Comparison of ENCODE assay signal across 13 mouse cellular contexts in genomic region chr3:98106115-98106514, GRCm38 (mm10). TPM values are rescaled to one million over a fixed set of nuclear protein-coding genes. Genes with fewer than 3 reads are reported as not detected.
DNase-seq lines count a peak whose midpoint lies in the region; ATAC-seq lines count a peak whose summit lies in the region.
"Had no signal": no experiment of that assay in that cellular context is flagged by ENCODE, and none has a peak within 500 bp of the region (broad histone marks: within the 10 kb centered on the region; RNA-seq: fewer than 3 reads in every experiment).

No protein-coding gene starts in this region.

- peaks cover 98% of the 10 kb centered on the region for H3K36me3 ChIP-seq in kidney, embryonic 15.5 days
- H3K36me3 ChIP-seq in embryonic facial prominence, embryonic 15.5 days = peaks cover 77% of the 10 kb centered on the region
- H3K36me3 ChIP-seq in hindbrain, embryonic 14.5 days (replicated peaks; ENCODE audit: control insufficient read depth, insufficient read depth) = peaks cover 18% of the 10 kb centered on the region
- no peaks in the 10 kb centered on the region; the same call in 1 of the 2 replicates for H3K36me3 ChIP-seq in midbrain, embryonic 15.5 days (replicated peaks)

- no peak overlapping the region for H3K4me3 ChIP-seq in kidney, embryonic 15.5 days (replicated peaks)
- no peak overlapping the region for H3K4me3 ChIP-seq in embryonic facial prominence, embryonic 15.5 days (replicated peaks)
- no peak overlapping the region for H3K4me3 ChIP-seq in hindbrain, embryonic 14.5 days (replicated peaks; ENCODE audit: low read length)
- H3K4me3 ChIP-seq in midbrain, embryonic 15.5 days = no peak overlapping the region

- no peak for DNase-seq in kidney, adult 18-20 months
- DNase-seq in hindbrain, embryonic 14.5 days (ENCODE audit: low spot score) = no peak
- DNase-seq in ovary, adult 18-20 months (ENCODE audit: low spot score) = no peak
- DNase-seq in adrenal gland, postnatal 25 days = no peak
- DNase-seq: embryo, embryonic 11 days; thymus, postnatal 25 days had no signal

- H3K4me1 ChIP-seq in kidney, embryonic 15.5 days = peaks cover 22% of the 10 kb centered on the region
- peaks cover 49% of the 10 kb centered on the region for H3K4me1 ChIP-seq in embryonic facial prominence, embryonic 15.5 days
- H3K4me1 ChIP-seq in hindbrain, embryonic 14.5 days (replicated peaks; ENCODE audit: control insufficient read depth, insufficient read depth, low read length) = peaks cover 22% of the 10 kb centered on the region
- H3K4me1 ChIP-seq in midbrain, embryonic 15.5 days = peaks cover 31% of the 10 kb centered on the region

- WGBS in kidney, embryonic 15.5 days = 64% methylated on average over 4 of the region's 4 CpGs
- 57% methylated on average over 4 of the region's 4 CpGs for WGBS in embryonic facial prominence, embryonic 15.5 days
- 66% methylated on average over 4 of the region's 4 CpGs for WGBS in hindbrain, embryonic 14.5 days
- WGBS in midbrain, embryonic 15.5 days = 70% methylated on average over 4 of the region's 4 CpGs

- H3K4me2 ChIP-seq in kidney, embryonic 15.5 days = no peak overlapping the region
- H3K4me2 ChIP-seq in embryonic facial prominence, embryonic 15.5 days (replicated peaks) = no peak overlapping the region
- H3K4me2 ChIP-seq in hindbrain, embryonic 14.5 days (replicated peaks) = no peak overlapping the region
- no peak overlapping the region for H3K4me2 ChIP-seq in midbrain, embryonic 15.5 days

- no peaks in the 10 kb centered on the region for H3K27me3 ChIP-seq in kidney, embryonic 15.5 days
- no peaks in the 10 kb centered on the region for H3K27me3 ChIP-seq in embryonic facial prominence, embryonic 15.5 days
- H3K27me3 ChIP-seq in hindbrain, embryonic 14.5 days (ENCODE audit: control insufficient read depth, insufficient read depth, low read length) = no peaks in the 10 kb centered on the region
- H3K27me3 ChIP-seq in midbrain, embryonic 15.5 days (replicated peaks) = no peaks in the 10 kb centered on the region

- H3K27ac ChIP-seq in kidney, embryonic 15.5 days = peak overlapping the region; percentile 63
- peak overlapping the region; percentile 35; the same call in 1 of the 2 replicates for H3K27ac ChIP-seq in embryonic facial prominence, embryonic 15.5 days (replicated peaks)
- H3K27ac ChIP-seq in hindbrain, embryonic 14.5 days = peak overlapping the region; percentile 62
- H3K27ac ChIP-seq in midbrain, embryonic 15.5 days = peak overlapping the region; percentile 51
- H3K27ac ChIP-seq: liver, embryonic 14.5 days had no signal

- no peak for ATAC-seq in kidney, embryonic 15.5 days (replicated peaks; ENCODE audit: low FRiP score)
- no peak for ATAC-seq in embryonic facial prominence, embryonic 15.5 days (ENCODE audit: insufficient number of reproducible peaks, low FRiP score, low TSS enrichment, low read depth)
- ATAC-seq in hindbrain, embryonic 14.5 days (ENCODE audit: low FRiP score) = no peak
- no peak for ATAC-seq in midbrain, embryonic 15.5 days (replicated peaks)
- no peak for ATAC-seq in frontal cortex, adult (ENCODE audit: low TSS enrichment)
- ATAC-seq: inflammation-experienced regulatory T-cells, adult 6 months had no signal

- 0 out of 2 replicates have a peak, but pooled peaks cover 5% of the 10 kb centered on the region for H3K9me3 ChIP-seq in kidney, embryonic 15.5 days (replicated peaks)
- H3K9me3 ChIP-seq in embryonic facial prominence, embryonic 15.5 days (replicated peaks) = peaks cover 5% of the 10 kb centered on the region
- no peaks in the 10 kb centered on the region; the same call in 1 of the 2 replicates for H3K9me3 ChIP-seq in hindbrain, embryonic 14.5 days (ENCODE audit: control insufficient read depth, low read length)
- no peaks in the 10 kb centered on the region for H3K9me3 ChIP-seq in midbrain, embryonic 15.5 days

- H3K9ac ChIP-seq in kidney, embryonic 15.5 days = no peak overlapping the region
- H3K9ac ChIP-seq in embryonic facial prominence, embryonic 15.5 days = no peak overlapping the region; the same call in 1 of the 2 replicates
- peak overlapping the region; percentile 16; the same call in 1 of the 2 replicates for H3K9ac ChIP-seq in hindbrain, embryonic 14.5 days
- no peak overlapping the region for H3K9ac ChIP-seq in midbrain, embryonic 15.5 days
- H3K9ac ChIP-seq: liver, embryonic 14.5 days had no signal

RNA-seq across cellular contexts. Expression of gene Adam30, which starts 54.3 kb away (rescaled TPM):
- polyA plus RNA-seq in kidney, embryonic 15.5 days (2015; fragmentation: Nextera tagmentation; extraction: Ambion mirVana) = not detected in 2 replicates
- not detected in 2 replicates for polyA plus RNA-seq in embryonic facial prominence, embryonic 15.5 days (2015; fragmentation: Nextera tagmentation; extraction: Ambion mirVana)
- polyA plus RNA-seq in hindbrain, embryonic 14.5 days (2014; fragmentation: Nextera tagmentation; extraction: Ambion mirVana) = not detected in 2 replicates
- polyA plus RNA-seq in midbrain, embryonic 15.5 days (2015; fragmentation: Nextera tagmentation; extraction: Ambion mirVana) = not detected in 2 replicates
- total RNA-seq in adrenal gland, postnatal 25 days (2021) = not detected in 2 replicates
- total RNA-seq: gastrocnemius, postnatal 14 days had no signal
- polyA plus RNA-seq: inflammation-experienced regulatory T-cells, adult 6 months; liver, embryonic 14.5 days had no signal
